Mouse (Mus musculus): ENCODE results near the gene Nubp2.

DNA sequence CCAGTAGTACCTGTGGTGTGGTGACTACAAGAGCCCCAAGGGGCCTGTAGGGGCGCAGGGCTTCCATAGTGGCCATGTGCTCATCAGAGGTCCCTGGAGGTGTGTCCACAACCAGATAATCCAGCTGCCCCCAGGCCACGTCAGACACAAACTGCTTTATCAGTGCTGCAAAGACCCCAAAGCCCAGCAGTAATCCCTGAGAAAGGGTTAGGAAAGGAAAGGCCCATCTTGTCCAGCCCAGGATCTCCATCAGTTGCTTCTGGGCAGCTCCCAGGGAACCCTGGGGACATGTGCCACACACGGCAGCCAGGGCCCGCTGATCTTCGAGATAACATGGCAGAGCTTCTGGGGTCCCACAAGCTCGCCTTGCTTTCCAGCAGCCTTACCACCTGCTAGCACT is 1.8 kb downstream of the Nubp2 start:
- TF ChIP-seq POLR2A (IDR thresholded peaks at IDR 0.05; ENCODE audit: borderline replicate concordance, insufficient read depth, low read length) = no peak
- no peak for TF ChIP-seq CTCF (IDR thresholded peaks at IDR 0.05; ENCODE audit: borderline replicate concordance, insufficient read depth, low read depth, low read length)

Data from cerebellum, adult 2 months (tissue).